9 mouse cellular contexts compared by ENCODE assay signal in genomic region chr8:119824100-119824499, GRCm38 (mm10). TPM values are rescaled to one million over a fixed set of nuclear protein-coding genes. Genes with fewer than 3 reads are reported as not detected.
DNase-seq lines count a peak whose midpoint lies in the region; ATAC-seq lines count a peak whose summit lies in the region.
"Had no signal": no experiment of that assay in that cellular context is flagged by ENCODE, and none has a peak within 500 bp of the region (broad histone marks: within the 10 kb centered on the region; RNA-seq: fewer than 3 reads in every experiment).

No protein-coding gene starts in this region.

- H3K36me3 ChIP-seq in forebrain, embryonic 10.5 days (replicated peaks): peaks cover 50% of the 10 kb centered on the region
- peaks cover 29% of the 10 kb centered on the region for H3K36me3 ChIP-seq in forebrain, embryonic 12.5 days (replicated peaks)
- H3K36me3 ChIP-seq in midbrain, embryonic 10.5 days: peaks cover 46% of the 10 kb centered on the region
- H3K36me3 ChIP-seq in midbrain, embryonic 14.5 days (ENCODE audit: control insufficient read depth, insufficient read depth, low read length): peaks cover 21% of the 10 kb centered on the region; the same call in 1 of the 2 replicates
- peaks cover 8% of the 10 kb centered on the region; the same call in 1 of the 2 replicates for H3K36me3 ChIP-seq in midbrain, embryonic 15.5 days (replicated peaks)

- intact Hi-C loops in heart, postnatal 14 days (cut with DNase I): loop anchor here (2.0 kb wide), 1 partner anchor 25 kb away; no protein-coding TSS in a partner anchor

- DNase-seq in forebrain, embryonic 10.5 days (ENCODE audit: extremely low spot score, low spot score): no peak
- no peak for DNase-seq in midbrain, embryonic 10.5 days (ENCODE audit: low spot score)
- DNase-seq in midbrain, embryonic 14.5 days: no peak
- peak; percentile 59 to 75 for DNase-seq in heart, postnatal 14 days
- no peak for DNase-seq in urinary bladder, postnatal 4 days (ENCODE audit: low spot score in 2 of 2)
- no peak for DNase-seq in testis, postnatal 14 days (ENCODE audit: low spot score)

- no peaks in the 10 kb centered on the region for H3K9me3 ChIP-seq in forebrain, embryonic 10.5 days
- H3K9me3 ChIP-seq in forebrain, embryonic 12.5 days: no peaks in the 10 kb centered on the region
- no peaks in the 10 kb centered on the region for H3K9me3 ChIP-seq in midbrain, embryonic 10.5 days (replicated peaks)
- H3K9me3 ChIP-seq in midbrain, embryonic 14.5 days (ENCODE audit: control insufficient read depth, low read length): no peaks in the 10 kb centered on the region
- H3K9me3 ChIP-seq in midbrain, embryonic 15.5 days: no peaks in the 10 kb centered on the region

- no peak overlapping the region for H3K9ac ChIP-seq in forebrain, embryonic 12.5 days
- no peak overlapping the region for H3K9ac ChIP-seq in midbrain, embryonic 14.5 days (replicated peaks; ENCODE audit: low read length)
- no peak overlapping the region for H3K9ac ChIP-seq in midbrain, embryonic 15.5 days

- ATAC-seq in forebrain, embryonic 12.5 days (ENCODE audit: low FRiP score): no peak
- no peak for ATAC-seq in midbrain, embryonic 14.5 days (ENCODE audit: low FRiP score, low TSS enrichment)
- 0 out of 2 replicates have a peak, but pooled peaks have one; percentile 38 for ATAC-seq in midbrain, embryonic 15.5 days (replicated peaks)

- WGBS in forebrain, embryonic 10.5 days: 56% methylated on average over 4 of the region's 4 CpGs
- 56% methylated on average over 4 of the region's 4 CpGs for WGBS in forebrain, embryonic 12.5 days
- WGBS in midbrain, embryonic 10.5 days: 53% methylated on average over 4 of the region's 4 CpGs
- WGBS in midbrain, embryonic 14.5 days: 36% methylated on average over 4 of the region's 4 CpGs
- 29% methylated on average over 4 of the region's 4 CpGs for WGBS in midbrain, embryonic 15.5 days

- H3K4me1 ChIP-seq in forebrain, embryonic 10.5 days: peaks cover 59% of the 10 kb centered on the region
- peaks cover 46% of the 10 kb centered on the region for H3K4me1 ChIP-seq in forebrain, embryonic 12.5 days
- H3K4me1 ChIP-seq in midbrain, embryonic 10.5 days: peaks cover 66% of the 10 kb centered on the region
- H3K4me1 ChIP-seq in midbrain, embryonic 14.5 days (ENCODE audit: control insufficient read depth, insufficient read depth, low read length): peaks cover 13% of the 10 kb centered on the region
- H3K4me1 ChIP-seq in midbrain, embryonic 15.5 days: peaks cover 23% of the 10 kb centered on the region

- no peak overlapping the region for H3K4me2 ChIP-seq in forebrain, embryonic 12.5 days
- no peak overlapping the region for H3K4me2 ChIP-seq in midbrain, embryonic 14.5 days (ENCODE audit: low read length)
- no peak overlapping the region for H3K4me2 ChIP-seq in midbrain, embryonic 15.5 days

- peak overlapping the region; percentile 27; the same call in 1 of the 2 replicates for H3K27ac ChIP-seq in forebrain, embryonic 10.5 days
- no peak overlapping the region for H3K27ac ChIP-seq in forebrain, embryonic 12.5 days
- 0 out of 2 replicates have a peak overlapping the region, but pooled peaks have one; percentile 43 for H3K27ac ChIP-seq in midbrain, embryonic 10.5 days (replicated peaks)
- no peak overlapping the region for H3K27ac ChIP-seq in midbrain, embryonic 14.5 days (replicated peaks; ENCODE audit: low read depth, low read length)
- H3K27ac ChIP-seq in midbrain, embryonic 15.5 days: no peak overlapping the region

- H3K27me3 ChIP-seq in forebrain, embryonic 10.5 days (ENCODE audit: poor library complexity, severe bottlenecking): no peaks in the 10 kb centered on the region
- H3K27me3 ChIP-seq in forebrain, embryonic 12.5 days: no peaks in the 10 kb centered on the region
- no peaks in the 10 kb centered on the region for H3K27me3 ChIP-seq in midbrain, embryonic 10.5 days (ENCODE audit: low read depth, poor library complexity, severe bottlenecking)
- no peaks in the 10 kb centered on the region for H3K27me3 ChIP-seq in midbrain, embryonic 14.5 days (ENCODE audit: control insufficient read depth, insufficient read depth, low read length)
- H3K27me3 ChIP-seq in midbrain, embryonic 15.5 days (replicated peaks): no peaks in the 10 kb centered on the region
- H3K27me3 ChIP-seq: CH12.LX had no signal

- no peak overlapping the region for H3K4me3 ChIP-seq in forebrain, embryonic 10.5 days
- no peak overlapping the region for H3K4me3 ChIP-seq in forebrain, embryonic 12.5 days (replicated peaks)
- H3K4me3 ChIP-seq in midbrain, embryonic 10.5 days: no peak overlapping the region
- H3K4me3 ChIP-seq in midbrain, embryonic 14.5 days (replicated peaks; ENCODE audit: low read depth, low read length): no peak overlapping the region
- no peak overlapping the region for H3K4me3 ChIP-seq in midbrain, embryonic 15.5 days

RNA-seq across cellular contexts. Expression of gene Cotl1, which starts 16.2 kb away (rescaled TPM):
- 109 and 114 TPM in 2 replicates for polyA plus RNA-seq in forebrain, embryonic 10.5 days (2016; fragmentation: Nextera tagmentation; extraction: Ambion mirVana)
- polyA plus RNA-seq in forebrain, embryonic 12.5 days (2016; fragmentation: Nextera tagmentation; extraction: Ambion mirVana): 148 and 282 TPM in 2 replicates
- 150 and 197 TPM in 2 replicates for polyA plus RNA-seq in midbrain, embryonic 10.5 days (2016; fragmentation: Nextera tagmentation; extraction: Ambion mirVana)
- polyA plus RNA-seq in midbrain, embryonic 14.5 days (2014; fragmentation: Nextera tagmentation; extraction: Ambion mirVana): 291 and 381 TPM in 2 replicates
- total RNA-seq in heart, postnatal 14 days (2021): 10 to 100 TPM; 26.1 to 29.3 TPM
- 123 and 134 TPM in 2 replicates for polyA plus RNA-seq in midbrain, embryonic 15.5 days (2015; fragmentation: Nextera tagmentation; extraction: Ambion mirVana)

RNA-seq across cellular contexts. Expression of gene Klhl36, which starts 38.0 kb away (rescaled TPM):
- 10.8 and 11.1 TPM in 2 replicates for polyA plus RNA-seq in forebrain, embryonic 10.5 days (2016; fragmentation: Nextera tagmentation; extraction: Ambion mirVana)
- 9.9 and 10.9 TPM in 2 replicates for polyA plus RNA-seq in forebrain, embryonic 12.5 days (2016; fragmentation: Nextera tagmentation; extraction: Ambion mirVana)
- 12.8 and 13.0 TPM in 2 replicates for polyA plus RNA-seq in midbrain, embryonic 10.5 days (2016; fragmentation: Nextera tagmentation; extraction: Ambion mirVana)
- polyA plus RNA-seq in midbrain, embryonic 14.5 days (2014; fragmentation: Nextera tagmentation; extraction: Ambion mirVana): 14.0 and 18.1 TPM in 2 replicates
- 1 to 10 TPM; 3.7 TPM for total RNA-seq in heart, postnatal 14 days (2021)
- 18.3 and 20.2 TPM in 2 replicates for polyA plus RNA-seq in midbrain, embryonic 15.5 days (2015; fragmentation: Nextera tagmentation; extraction: Ambion mirVana)

RNA-seq across cellular contexts. Expression of gene Tldc1, which starts 45.9 kb away (rescaled TPM):
- polyA plus RNA-seq in forebrain, embryonic 10.5 days (2016; fragmentation: Nextera tagmentation; extraction: Ambion mirVana): 16.7 and 17.3 TPM in 2 replicates
- 10.9 and 12.7 TPM in 2 replicates for polyA plus RNA-seq in forebrain, embryonic 12.5 days (2016; fragmentation: Nextera tagmentation; extraction: Ambion mirVana)
- 15.4 and 16.4 TPM in 2 replicates for polyA plus RNA-seq in midbrain, embryonic 10.5 days (2016; fragmentation: Nextera tagmentation; extraction: Ambion mirVana)
- 5.8 and 6.3 TPM in 2 replicates for polyA plus RNA-seq in midbrain, embryonic 14.5 days (2014; fragmentation: Nextera tagmentation; extraction: Ambion mirVana)
- 10 to 100 TPM; 11.6 to 14.6 TPM for total RNA-seq in heart, postnatal 14 days (2021)
- polyA plus RNA-seq in midbrain, embryonic 15.5 days (2015; fragmentation: Nextera tagmentation; extraction: Ambion mirVana): 11.4 and 11.8 TPM in 2 replicates

Comparison
In these comparisons a context has a peak if more than half of its experiments do, and no peak if none do; other contexts are left out.
1. H3K27ac ChIP-seq: peak in forebrain, embryonic 10.5 days (single experiment) and midbrain, embryonic 10.5 days (single experiment); none in forebrain, embryonic 12.5 days (single experiment), midbrain, embryonic 14.5 days (single experiment) and midbrain, embryonic 15.5 days (single experiment).
2. DNase-seq: peak in heart, postnatal 14 days (2 of 2); none in forebrain, embryonic 10.5 days (single experiment), midbrain, embryonic 10.5 days (single experiment), midbrain, embryonic 14.5 days (single experiment), urinary bladder, postnatal 4 days (0 of 2) and testis, postnatal 14 days (single experiment).